Comparison of ENCODE assay signal across 20 mouse cellular contexts in genomic region chr12:58652701-58653100, GRCm38 (mm10).
DNase-seq lines count a peak whose midpoint lies in the region; ATAC-seq and TF ChIP-seq lines count a peak whose summit lies in the region.
"Had no signal": no experiment of that assay in that cellular context is flagged by ENCODE, and none has a peak within 500 bp of the region (broad histone marks: within the 10 kb centered on the region; RNA-seq: fewer than 3 reads in every experiment).

No protein-coding gene starts in this region.

- no peaks in the 10 kb centered on the region for H3K9me3 ChIP-seq in forebrain, embryonic 13.5 days (replicated peaks)
- H3K9me3 ChIP-seq in forebrain, postnatal 0 days (ENCODE audit: low read length): no peaks in the 10 kb centered on the region
- H3K9me3 ChIP-seq in hindbrain, embryonic 15.5 days: no peaks in the 10 kb centered on the region
- no peaks in the 10 kb centered on the region for H3K9me3 ChIP-seq in hindbrain, embryonic 16.5 days (ENCODE audit: control insufficient read depth, low read length)
- H3K9me3 ChIP-seq in midbrain, embryonic 12.5 days: no peaks in the 10 kb centered on the region
- no peaks in the 10 kb centered on the region for H3K9me3 ChIP-seq in midbrain, embryonic 11.5 days (ENCODE audit: control insufficient read depth, low read length)
- H3K9me3 ChIP-seq in forebrain, embryonic 15.5 days: no peaks in the 10 kb centered on the region
- H3K9me3 ChIP-seq: heart, embryonic 15.5 days had no signal

- H3K36me3 ChIP-seq in forebrain, embryonic 13.5 days (ENCODE audit: poor library complexity, severe bottlenecking): no peaks in the 10 kb centered on the region
- no peaks in the 10 kb centered on the region for H3K36me3 ChIP-seq in forebrain, postnatal 0 days (ENCODE audit: insufficient read depth)
- no peaks in the 10 kb centered on the region for H3K36me3 ChIP-seq in hindbrain, embryonic 15.5 days
- no peaks in the 10 kb centered on the region for H3K36me3 ChIP-seq in hindbrain, embryonic 16.5 days (ENCODE audit: control insufficient read depth, insufficient read depth, low read length)
- no peaks in the 10 kb centered on the region for H3K36me3 ChIP-seq in midbrain, embryonic 12.5 days
- H3K36me3 ChIP-seq in midbrain, embryonic 11.5 days (ENCODE audit: control insufficient read depth, insufficient read depth, low read length): no peaks in the 10 kb centered on the region
- H3K36me3 ChIP-seq in forebrain, embryonic 15.5 days: no peaks in the 10 kb centered on the region
- H3K36me3 ChIP-seq: heart, embryonic 15.5 days had no signal

- H3K4me3 ChIP-seq in forebrain, embryonic 13.5 days: no peak overlapping the region
- no peak overlapping the region for H3K4me3 ChIP-seq in forebrain, postnatal 0 days (ENCODE audit: low read depth, low read length)
- H3K4me3 ChIP-seq in hindbrain, embryonic 15.5 days: no peak overlapping the region
- H3K4me3 ChIP-seq in hindbrain, embryonic 16.5 days (ENCODE audit: low read length): no peak overlapping the region
- H3K4me3 ChIP-seq in midbrain, embryonic 12.5 days: no peak overlapping the region
- H3K4me3 ChIP-seq in midbrain, embryonic 11.5 days (ENCODE audit: low read depth, low read length): no peak overlapping the region
- H3K4me3 ChIP-seq in forebrain, embryonic 15.5 days: no peak overlapping the region
- H3K4me3 ChIP-seq: heart, adult 2 months; heart, embryonic 15.5 days had no signal

- 77% methylated on average over 4 of the region's 4 CpGs for WGBS in forebrain, embryonic 13.5 days
- WGBS in forebrain, postnatal 0 days: 65% methylated on average over 4 of the region's 4 CpGs
- 95% methylated on average over 4 of the region's 4 CpGs for WGBS in hindbrain, embryonic 15.5 days
- whole genome bisulfite sequencing in hindbrain, embryonic 16.5 days: 73% methylated on average over 4 of the region's 4 CpGs
- WGBS in midbrain, embryonic 12.5 days: 88% methylated on average over 4 of the region's 4 CpGs
- WGBS in midbrain, embryonic 11.5 days: 88% methylated on average over 4 of the region's 4 CpGs
- WGBS in forebrain, embryonic 15.5 days: 65% methylated on average over 4 of the region's 4 CpGs

- H3K27ac ChIP-seq in forebrain, embryonic 13.5 days: no peak overlapping the region
- no peak overlapping the region for H3K27ac ChIP-seq in forebrain, postnatal 0 days (ENCODE audit: low read depth, low read length)
- no peak overlapping the region for H3K27ac ChIP-seq in hindbrain, embryonic 15.5 days (replicated peaks)
- H3K27ac ChIP-seq in hindbrain, embryonic 16.5 days (ENCODE audit: low read depth, low read length): no peak overlapping the region
- no peak overlapping the region for H3K27ac ChIP-seq in midbrain, embryonic 12.5 days (replicated peaks)
- H3K27ac ChIP-seq in midbrain, embryonic 11.5 days (ENCODE audit: low read depth, low read length): no peak overlapping the region
- H3K27ac ChIP-seq in forebrain, embryonic 15.5 days (replicated peaks): no peak overlapping the region
- H3K27ac ChIP-seq: heart, adult 2 months; heart, embryonic 15.5 days had no signal

- no peak for DNase-seq in forebrain, postnatal 0 days
- DNase-seq in midbrain, embryonic 11.5 days (ENCODE audit: low spot score, missing footprints): no peak
- DNase-seq in urinary bladder, postnatal 14 days (ENCODE audit: low spot score): no peak
- DNase-seq: adrenal gland, postnatal 14 days; cerebellum, adult 9-10 months; cerebellum, postnatal 25 days; gastrocnemius, postnatal 14 days; heart, adult 2 months; heart, postnatal 14 days; kidney, adult 11 months had no signal

- no peak overlapping the region for H3K9ac ChIP-seq in forebrain, embryonic 13.5 days
- no peak overlapping the region for H3K9ac ChIP-seq in forebrain, postnatal 0 days
- H3K9ac ChIP-seq in hindbrain, embryonic 15.5 days: no peak overlapping the region
- no peak overlapping the region for H3K9ac ChIP-seq in hindbrain, embryonic 16.5 days (ENCODE audit: low read depth, low read length)
- H3K9ac ChIP-seq in midbrain, embryonic 12.5 days (replicated peaks): no peak overlapping the region
- H3K9ac ChIP-seq in midbrain, embryonic 11.5 days (ENCODE audit: low read length): no peak overlapping the region
- no peak overlapping the region for H3K9ac ChIP-seq in forebrain, embryonic 15.5 days (replicated peaks)
- H3K9ac ChIP-seq: heart, embryonic 15.5 days had no signal

- peak; percentile 43 for ATAC-seq in forebrain, embryonic 13.5 days
- no peak for ATAC-seq in forebrain, postnatal 0 days
- ATAC-seq in hindbrain, embryonic 15.5 days (ENCODE audit: low FRiP score, low read depth): 0 out of 2 replicates have a peak, but pooled peaks have one; percentile 39
- no peak for ATAC-seq in hindbrain, embryonic 16.5 days
- peak; percentile 46; the same call in 1 of the 2 replicates for ATAC-seq in midbrain, embryonic 12.5 days (ENCODE audit: low FRiP score, low read depth)
- no peak for ATAC-seq in midbrain, embryonic 11.5 days (ENCODE audit: low FRiP score)
- ATAC-seq in forebrain, embryonic 15.5 days (replicated peaks): peak; percentile 36
- ATAC-seq: activated CD4-positive, CD25-positive, alpha-beta regulatory T cell, adult 4 months; Patski had no signal

- no peaks in the 10 kb centered on the region for H3K27me3 ChIP-seq in forebrain, embryonic 13.5 days
- no peaks in the 10 kb centered on the region for H3K27me3 ChIP-seq in forebrain, postnatal 0 days (ENCODE audit: insufficient read depth, low read length)
- no peaks in the 10 kb centered on the region for H3K27me3 ChIP-seq in hindbrain, embryonic 15.5 days
- no peaks in the 10 kb centered on the region for H3K27me3 ChIP-seq in hindbrain, embryonic 16.5 days (replicated peaks; ENCODE audit: control insufficient read depth, insufficient read depth, low read length)
- no peaks in the 10 kb centered on the region for H3K27me3 ChIP-seq in midbrain, embryonic 12.5 days
- H3K27me3 ChIP-seq in midbrain, embryonic 11.5 days (ENCODE audit: control insufficient read depth, insufficient read depth, low read length): no peaks in the 10 kb centered on the region
- no peaks in the 10 kb centered on the region for H3K27me3 ChIP-seq in forebrain, embryonic 15.5 days
- H3K27me3 ChIP-seq: CH12.LX; heart, embryonic 15.5 days; Patski had no signal

- TF ChIP-seq CTCF in forebrain, postnatal 0 days (IDR thresholded peaks at IDR 0.05; ENCODE audit: low read depth): no peak

- H3K4me1 ChIP-seq in forebrain, embryonic 13.5 days: peaks cover 19% of the 10 kb centered on the region
- H3K4me1 ChIP-seq in forebrain, postnatal 0 days (ENCODE audit: insufficient read depth): peaks cover 9% of the 10 kb centered on the region
- H3K4me1 ChIP-seq in hindbrain, embryonic 15.5 days (replicated peaks): peaks cover 11% of the 10 kb centered on the region; the same call in 1 of the 2 replicates
- peaks cover 9% of the 10 kb centered on the region for H3K4me1 ChIP-seq in hindbrain, embryonic 16.5 days (ENCODE audit: control insufficient read depth, insufficient read depth, low read depth, low read length)
- H3K4me1 ChIP-seq in midbrain, embryonic 12.5 days: no peaks in the 10 kb centered on the region
- H3K4me1 ChIP-seq in midbrain, embryonic 11.5 days (ENCODE audit: control insufficient read depth, insufficient read depth, low read length): no peaks in the 10 kb centered on the region
- H3K4me1 ChIP-seq in forebrain, embryonic 15.5 days: peaks cover 11% of the 10 kb centered on the region
- H3K4me1 ChIP-seq: heart, embryonic 15.5 days had no signal

- no peak overlapping the region for H3K4me2 ChIP-seq in forebrain, embryonic 13.5 days
- H3K4me2 ChIP-seq in forebrain, postnatal 0 days (ENCODE audit: low read depth): no peak overlapping the region
- H3K4me2 ChIP-seq in hindbrain, embryonic 15.5 days: no peak overlapping the region
- no peak overlapping the region for H3K4me2 ChIP-seq in hindbrain, embryonic 16.5 days (ENCODE audit: low read length)
- no peak overlapping the region for H3K4me2 ChIP-seq in midbrain, embryonic 12.5 days (replicated peaks)
- no peak overlapping the region for H3K4me2 ChIP-seq in midbrain, embryonic 11.5 days
- H3K4me2 ChIP-seq in forebrain, embryonic 15.5 days (replicated peaks): no peak overlapping the region
- H3K4me2 ChIP-seq: heart, embryonic 11.5 days; heart, embryonic 15.5 days had no signal

Comparison
In these comparisons a context has a peak if more than half of its experiments do, and no peak if none do; other contexts are left out.
1. ATAC-seq: peak in forebrain, embryonic 13.5 days (single experiment), hindbrain, embryonic 15.5 days (single experiment), midbrain, embryonic 12.5 days (single experiment) and forebrain, embryonic 15.5 days (single experiment); none in forebrain, postnatal 0 days (single experiment), hindbrain, embryonic 16.5 days (single experiment) and midbrain, embryonic 11.5 days (single experiment).